Mouse (Mus musculus) retina, adult 2 months (tissue): ENCODE data around the gene Alg9.

Source experiments
- DNase-seq: peaks from one replicate; pipeline ENCODE4 v3.0.0-alpha.2; 2012; ENCODE audit warnings: low read depth, low spot score

Alg9 gene

GRCm38 (mm10) chr9:50884741-50885599, 110.2 kb downstream of the Alg9 start:
- DNase-seq = no peak

GRCm38 (mm10) chr9:50885600-50885987, 110.8 kb downstream of the Alg9 start:
- DNase-seq = no peak

GRCm38 (mm10) chr9:50886870-50887269, 112.1 kb downstream of the Alg9 start:
- no peak for DNase-seq

GRCm38 (mm10) chr9:50887351-50887750, 112.5 kb downstream of the Alg9 start:
- DNase-seq = no peak

- no peak for DNase-seq
Observed at GRCm38 (mm10) chr9:50889211-50889610, 114.4 kb downstream of the Alg9 start.

- no peak for DNase-seq
Observed at GRCm38 (mm10) chr9:50889964-50890363, 115.1 kb downstream of the Alg9 start.

- no peak for DNase-seq
Observed at GRCm38 (mm10) chr9:50890494-50891090, 115.8 kb downstream of the Alg9 start.
